Mouse (Mus musculus): ENCODE measurements at regions not wholly inside any gene's neighbourhood (a gene's known extent, or its start where the extent isn't known, plus 50 kb on each side); places are given as distances from the start of the nearest gene placed in this dataset.

DNA sequence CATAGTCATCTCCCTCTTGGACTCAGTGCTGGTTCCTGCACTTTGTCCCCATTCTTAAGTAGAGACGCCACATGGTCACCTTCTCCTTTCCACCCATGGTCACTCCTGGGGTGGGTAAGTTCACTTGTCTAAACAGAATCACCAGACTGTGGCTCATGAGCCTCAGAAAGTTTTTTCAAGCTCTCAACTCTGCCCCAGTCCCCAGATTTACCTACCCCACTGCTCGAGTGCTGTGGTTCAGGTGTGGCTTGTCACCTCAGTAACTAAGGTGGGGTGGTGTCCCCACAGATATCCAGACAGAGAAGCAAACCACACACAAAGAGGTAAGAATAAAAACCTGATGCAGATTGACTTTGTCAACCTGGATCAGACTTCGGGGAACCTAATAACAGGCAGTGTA, 87.6 kb downstream of the Rpl10-ps3 start:
- TF ChIP-seq CTCF (IDR thresholded peaks at IDR 0.05; ENCODE audit: borderline replicate concordance, extremely low read depth, insufficient read depth, insufficient read length) (no peak), POLR2A (IDR thresholded peaks at IDR 0.05; ENCODE audit: borderline replicate concordance, extremely low read depth, insufficient read depth, insufficient read length, poor library complexity, severe bottlenecking) (no peak)
- DNase-seq (ENCODE audit: low read depth) = no peak

DNA sequence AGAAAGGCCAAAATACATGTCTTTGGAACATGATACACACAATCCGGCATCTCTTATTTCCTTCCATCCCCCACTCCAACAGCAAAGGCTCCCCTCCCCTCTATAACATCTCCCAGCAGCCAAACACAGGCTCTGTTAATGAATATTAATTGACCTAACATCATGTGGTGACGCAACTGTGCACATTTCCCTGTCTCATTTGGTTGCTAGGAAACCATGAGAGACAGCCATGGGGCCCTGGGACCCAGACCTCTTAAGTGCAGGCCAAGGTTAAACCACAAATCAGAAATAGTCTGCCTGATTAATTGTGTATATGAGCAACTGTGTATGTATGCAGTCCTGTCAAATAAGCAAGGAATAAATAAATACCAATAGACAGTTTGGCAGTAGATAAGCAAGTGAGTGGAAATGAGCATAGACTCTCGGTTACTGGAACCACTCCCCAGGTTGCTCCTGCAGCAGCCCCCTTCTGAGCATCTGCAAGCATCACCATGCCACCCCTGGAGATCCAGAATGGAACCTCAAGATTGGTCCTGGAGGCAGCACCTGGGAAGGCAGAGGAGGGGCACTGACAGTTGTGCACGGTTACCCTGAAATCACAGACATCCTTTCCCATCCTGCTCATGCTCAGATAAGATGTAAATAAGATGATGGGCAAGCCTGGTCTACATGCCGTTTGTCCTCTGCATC, 99.6 kb downstream of the Rpl10-ps3 start:
- TF ChIP-seq CTCF (IDR thresholded peaks at IDR 0.05; ENCODE audit: borderline replicate concordance, extremely low read depth, insufficient read depth, insufficient read length) = no peak
- no peak for TF ChIP-seq POLR2A (IDR thresholded peaks at IDR 0.05; ENCODE audit: borderline replicate concordance, extremely low read depth, insufficient read depth, insufficient read length, poor library complexity, severe bottlenecking)
- DNase-seq (ENCODE audit: low read depth) = peak; percentile 96

DNA sequence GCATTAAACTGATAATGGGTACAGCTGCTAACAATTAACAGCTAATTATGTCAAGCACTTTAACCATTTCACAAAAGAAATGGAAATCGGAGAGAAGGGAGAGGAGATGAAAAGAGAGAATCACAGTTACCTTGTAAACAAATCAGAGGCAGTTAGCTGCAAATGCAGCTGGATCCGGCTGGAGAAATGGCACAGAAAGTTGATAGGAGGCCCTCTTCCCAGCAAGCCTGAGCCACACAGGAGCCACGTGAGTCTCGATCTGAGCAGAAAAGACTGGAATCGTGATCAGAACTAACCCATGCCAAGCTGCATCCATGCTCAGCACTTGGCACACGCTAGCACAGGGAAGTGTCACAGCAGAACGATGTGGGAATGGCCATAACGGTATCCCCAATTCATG, 103.8 kb downstream of the Rpl10-ps3 start:
- DNase-seq (ENCODE audit: low read depth) = peak; percentile 90
- no peak for TF ChIP-seq CTCF (IDR thresholded peaks at IDR 0.05; ENCODE audit: borderline replicate concordance, extremely low read depth, insufficient read depth, insufficient read length)
- no peak for TF ChIP-seq POLR2A (IDR thresholded peaks at IDR 0.05; ENCODE audit: borderline replicate concordance, extremely low read depth, insufficient read depth, insufficient read length, poor library complexity, severe bottlenecking)

DNA sequence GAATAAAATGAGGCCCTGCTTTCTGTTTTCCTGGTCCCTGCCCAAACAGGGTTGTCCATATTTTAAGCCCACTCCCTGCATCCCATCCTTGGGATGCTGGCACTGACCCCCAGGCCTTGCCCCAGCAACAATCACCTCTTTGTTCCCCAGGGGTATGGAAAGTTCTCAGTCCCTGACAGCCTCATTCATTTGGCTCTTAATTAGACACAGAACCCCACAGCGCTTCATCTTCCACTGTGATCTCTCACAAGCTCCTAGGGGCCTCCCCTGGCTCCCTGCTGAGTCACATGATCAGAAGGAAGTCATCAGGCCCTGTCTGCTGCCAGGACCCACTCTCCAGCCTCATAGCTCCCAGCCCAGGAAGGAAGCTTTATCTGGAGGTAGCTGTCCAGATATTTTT, 108.9 kb downstream of the Rpl10-ps3 start:
- TF ChIP-seq POLR2A (IDR thresholded peaks at IDR 0.05; ENCODE audit: borderline replicate concordance, extremely low read depth, insufficient read depth, insufficient read length, poor library complexity, severe bottlenecking) = no peak
- TF ChIP-seq CTCF (IDR thresholded peaks at IDR 0.05; ENCODE audit: borderline replicate concordance, extremely low read depth, insufficient read depth, insufficient read length) = no peak
- peak; percentile 95 for DNase-seq (ENCODE audit: low read depth)

DNA sequence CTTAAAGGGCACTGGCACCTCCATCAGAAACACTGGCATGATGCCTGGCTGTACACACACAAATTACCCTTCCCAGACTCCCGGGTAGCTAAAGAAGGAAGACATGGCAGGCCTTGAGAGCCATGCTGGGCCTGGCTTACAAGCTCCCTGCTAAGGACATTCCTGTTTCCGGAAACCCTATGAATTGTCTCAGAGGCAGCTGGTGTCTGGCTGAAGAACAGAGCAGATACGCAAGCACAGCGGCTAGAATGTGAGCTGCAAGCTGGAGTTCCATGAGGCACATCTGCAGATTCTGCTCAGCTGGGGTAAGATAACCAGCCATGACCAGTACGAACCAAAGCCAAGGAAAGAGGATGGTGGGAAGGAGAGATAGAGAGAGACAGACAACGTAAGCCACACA, 110.1 kb downstream of the Rpl10-ps3 start:
- peak; percentile 57 for DNase-seq (ENCODE audit: low read depth)
- no peak for TF ChIP-seq POLR2A (IDR thresholded peaks at IDR 0.05; ENCODE audit: borderline replicate concordance, extremely low read depth, insufficient read depth, insufficient read length, poor library complexity, severe bottlenecking)
- TF ChIP-seq CTCF (IDR thresholded peaks at IDR 0.05; ENCODE audit: borderline replicate concordance, extremely low read depth, insufficient read depth, insufficient read length) = no peak

DNA sequence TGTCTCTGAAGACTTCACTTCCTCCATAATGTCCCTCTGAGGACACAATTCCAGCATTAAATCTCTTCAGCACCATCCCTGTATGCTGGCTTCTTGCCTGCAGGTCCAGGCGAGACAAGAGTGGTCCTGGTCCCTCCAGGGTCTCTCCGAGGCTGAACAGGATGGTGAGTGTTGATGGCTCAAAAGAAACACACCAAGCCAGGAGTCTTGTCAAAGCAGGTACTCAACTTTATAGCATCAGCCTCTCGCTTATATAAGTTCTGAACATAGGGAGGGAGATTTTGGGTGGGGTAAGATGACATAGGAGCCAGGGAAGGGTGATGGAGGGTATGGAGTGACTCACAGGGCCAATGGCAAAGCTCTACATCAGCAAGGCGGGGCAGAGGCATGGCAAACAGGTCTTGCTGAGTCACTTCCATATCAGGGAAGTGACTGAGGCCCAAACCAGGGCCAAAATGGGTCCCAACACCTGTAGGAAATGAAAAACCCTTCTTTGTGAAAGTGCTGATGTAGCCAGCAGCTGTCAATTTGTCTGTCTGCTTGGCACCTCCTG, 111.7 kb downstream of the Rpl10-ps3 start:
- TF ChIP-seq POLR2A (IDR thresholded peaks at IDR 0.05; ENCODE audit: borderline replicate concordance, extremely low read depth, insufficient read depth, insufficient read length, poor library complexity, severe bottlenecking) (no peak), CTCF (IDR thresholded peaks at IDR 0.05; ENCODE audit: borderline replicate concordance, extremely low read depth, insufficient read depth, insufficient read length) (no peak)
- DNase-seq (ENCODE audit: low read depth) = no peak

DNA sequence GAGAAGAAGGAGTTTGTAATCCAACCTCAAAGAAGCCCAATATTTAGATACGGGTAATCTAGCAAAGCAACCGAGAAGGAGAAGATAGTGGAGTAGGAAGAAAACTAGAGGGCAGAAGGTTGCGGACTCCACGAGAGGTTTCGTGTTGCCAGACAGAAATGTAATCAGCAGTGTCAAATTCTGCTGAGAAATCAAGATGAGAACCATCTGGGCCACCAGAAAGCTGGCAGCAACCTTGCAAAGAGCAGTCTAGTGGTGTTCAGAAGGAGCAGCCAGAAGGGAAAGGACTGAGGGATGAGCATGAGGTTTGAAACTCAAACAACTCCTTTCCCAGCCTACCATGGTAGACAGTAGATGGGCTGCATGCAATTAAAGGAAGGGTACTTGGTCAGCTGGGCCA, 134.3 kb downstream of the Rpl10-ps3 start:
- TF ChIP-seq POLR2A (IDR thresholded peaks at IDR 0.05; ENCODE audit: borderline replicate concordance, extremely low read depth, insufficient read depth, insufficient read length, poor library complexity, severe bottlenecking) (no peak), CTCF (IDR thresholded peaks at IDR 0.05; ENCODE audit: borderline replicate concordance, extremely low read depth, insufficient read depth, insufficient read length) (no peak)
- no peak for DNase-seq (ENCODE audit: low read depth)

DNA sequence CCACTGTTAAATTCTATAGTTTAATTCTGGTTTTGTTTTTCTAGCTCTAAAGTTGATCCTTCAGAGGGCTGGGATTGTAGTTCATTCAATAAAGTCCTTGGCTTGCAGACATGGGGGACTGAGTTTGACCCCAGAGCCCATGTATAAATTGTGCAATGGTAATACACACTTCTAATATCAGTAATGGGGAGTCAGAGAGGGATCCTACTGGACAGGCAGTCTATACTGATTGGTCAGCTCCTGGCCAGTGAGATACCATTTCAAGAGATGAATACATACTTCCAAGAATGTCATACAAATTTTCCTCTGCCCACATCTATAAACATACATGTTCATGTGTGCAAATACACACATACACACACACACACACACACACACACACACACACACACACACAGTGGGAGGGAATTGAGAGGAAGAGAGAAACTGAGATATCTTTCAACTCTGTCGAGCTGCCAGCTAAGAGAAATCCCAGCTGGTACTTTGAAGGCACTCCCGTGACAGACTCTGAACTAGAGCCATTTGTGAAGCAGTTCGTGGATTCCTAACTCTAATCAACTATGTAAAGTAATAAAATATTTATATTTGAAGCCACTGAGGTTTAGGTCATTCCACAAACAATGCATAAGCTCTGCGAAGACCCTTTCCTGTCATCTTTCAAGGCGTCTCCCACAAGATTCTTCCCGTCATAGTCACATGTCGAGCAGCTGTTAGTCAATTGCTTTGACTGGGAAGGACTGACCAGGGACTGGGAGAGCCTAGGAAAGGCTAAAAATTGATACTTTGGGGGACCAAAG, 145.1 kb downstream of the Rpl10-ps3 start:
- DNase-seq (ENCODE audit: low read depth) = peak; percentile 31
- TF ChIP-seq CTCF (IDR thresholded peaks at IDR 0.05; ENCODE audit: borderline replicate concordance, extremely low read depth, insufficient read depth, insufficient read length) (no peak), POLR2A (IDR thresholded peaks at IDR 0.05; ENCODE audit: borderline replicate concordance, extremely low read depth, insufficient read depth, insufficient read length, poor library complexity, severe bottlenecking) (no peak)

DNA sequence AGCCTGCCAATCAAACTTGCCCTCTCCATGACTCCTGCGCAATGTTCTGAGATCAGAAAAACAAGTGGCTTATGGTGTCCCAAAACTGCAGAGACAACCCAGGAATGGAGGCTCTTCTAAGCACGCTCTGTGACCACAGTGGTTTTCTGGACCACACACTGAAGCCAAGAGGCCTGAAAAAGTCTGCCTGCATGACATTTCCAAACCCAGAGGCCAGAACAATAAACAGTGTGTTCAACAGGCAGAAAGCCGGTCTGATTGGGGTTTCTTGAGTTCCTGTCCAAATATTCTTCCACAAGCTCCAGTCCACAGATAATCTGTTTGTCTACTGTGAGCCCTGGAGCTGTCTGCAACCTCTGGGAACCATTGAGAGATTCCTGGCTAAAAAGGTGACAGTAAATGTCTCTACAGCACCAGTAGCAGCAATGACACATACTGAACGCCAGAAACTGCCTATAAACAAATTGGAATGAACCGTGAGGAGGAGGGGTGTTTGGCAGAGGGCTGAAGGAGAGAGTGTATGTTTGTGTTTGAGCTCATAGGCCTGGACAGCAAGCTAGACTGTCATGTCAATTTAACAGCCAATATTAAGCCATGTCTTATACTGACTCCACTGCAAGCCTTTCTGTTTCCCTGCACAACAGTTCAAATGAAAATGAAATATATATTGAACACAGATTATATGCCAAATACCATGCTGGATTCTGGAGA, 152.2 kb downstream of the Rpl10-ps3 start:
- peak; percentile 17 for DNase-seq (ENCODE audit: low read depth)
- TF ChIP-seq CTCF (IDR thresholded peaks at IDR 0.05; ENCODE audit: borderline replicate concordance, extremely low read depth, insufficient read depth, insufficient read length) (no peak), POLR2A (IDR thresholded peaks at IDR 0.05; ENCODE audit: borderline replicate concordance, extremely low read depth, insufficient read depth, insufficient read length, poor library complexity, severe bottlenecking) (no peak)

DNA sequence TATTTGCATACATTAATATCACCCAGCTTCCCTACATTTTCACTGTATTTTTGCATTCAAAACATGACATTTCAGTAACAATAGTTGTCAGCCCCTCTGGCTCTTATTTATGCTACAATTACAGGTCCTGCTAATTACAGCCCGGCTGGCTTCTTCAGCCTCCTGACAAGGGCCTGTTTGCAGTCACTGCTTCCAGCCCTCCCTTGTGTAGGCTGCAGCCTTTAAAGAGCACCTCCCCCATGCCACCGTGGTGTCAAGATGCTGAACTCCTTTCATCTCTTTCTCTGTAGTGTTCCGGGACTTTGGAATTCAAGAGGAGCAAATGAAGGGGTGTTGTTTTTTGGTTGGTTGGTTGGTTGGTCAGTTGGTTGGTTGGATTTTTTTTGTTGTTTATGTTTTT, 153.6 kb downstream of the Rpl10-ps3 start:
- TF ChIP-seq POLR2A (IDR thresholded peaks at IDR 0.05; ENCODE audit: borderline replicate concordance, extremely low read depth, insufficient read depth, insufficient read length, poor library complexity, severe bottlenecking) (no peak), CTCF (IDR thresholded peaks at IDR 0.05; ENCODE audit: borderline replicate concordance, extremely low read depth, insufficient read depth, insufficient read length) (no peak)
- DNase-seq (ENCODE audit: low read depth) = peak; percentile 85

DNA sequence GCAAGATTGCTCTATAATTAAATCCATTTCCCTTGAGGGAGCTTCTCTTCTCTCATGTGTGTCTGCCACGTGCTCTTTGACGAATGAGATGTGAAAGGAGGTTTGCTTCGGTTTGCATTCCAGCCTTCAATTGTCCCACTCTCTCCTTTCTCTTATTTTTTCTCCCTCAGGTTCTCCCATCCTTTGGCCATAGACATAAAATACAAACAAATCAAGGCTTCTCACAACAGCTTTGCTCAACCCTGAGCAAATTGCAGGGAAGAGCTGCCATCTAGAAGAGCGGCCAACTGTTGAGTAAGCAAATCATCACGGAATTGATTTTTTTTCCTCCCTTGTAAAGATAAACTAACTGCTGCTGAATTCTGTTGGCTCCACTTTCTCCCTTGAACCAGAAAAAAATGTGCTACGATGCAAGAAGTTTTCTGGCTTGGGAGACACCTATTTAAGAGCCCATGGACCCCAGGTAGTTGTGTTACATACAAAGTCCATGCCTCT, 156.1 kb downstream of the Rpl10-ps3 start:
- DNase-seq (ENCODE audit: low read depth) = no peak
- TF ChIP-seq CTCF (IDR thresholded peaks at IDR 0.05; ENCODE audit: borderline replicate concordance, extremely low read depth, insufficient read depth, insufficient read length) = no peak
- TF ChIP-seq POLR2A (IDR thresholded peaks at IDR 0.05; ENCODE audit: borderline replicate concordance, extremely low read depth, insufficient read depth, insufficient read length, poor library complexity, severe bottlenecking) = no peak

Data from brain, embryonic 14.5 days (tissue).